Mouse (Mus musculus): ENCODE results near the gene Fam71e1. TPM values are rescaled to one million over a fixed set of nuclear protein-coding genes. Genes with fewer than 3 reads are reported as not detected.

Fam71e1 gene
- polyA plus RNA-seq, 1 experiment from 2014 or later, result 28.6 TPM

DNA sequence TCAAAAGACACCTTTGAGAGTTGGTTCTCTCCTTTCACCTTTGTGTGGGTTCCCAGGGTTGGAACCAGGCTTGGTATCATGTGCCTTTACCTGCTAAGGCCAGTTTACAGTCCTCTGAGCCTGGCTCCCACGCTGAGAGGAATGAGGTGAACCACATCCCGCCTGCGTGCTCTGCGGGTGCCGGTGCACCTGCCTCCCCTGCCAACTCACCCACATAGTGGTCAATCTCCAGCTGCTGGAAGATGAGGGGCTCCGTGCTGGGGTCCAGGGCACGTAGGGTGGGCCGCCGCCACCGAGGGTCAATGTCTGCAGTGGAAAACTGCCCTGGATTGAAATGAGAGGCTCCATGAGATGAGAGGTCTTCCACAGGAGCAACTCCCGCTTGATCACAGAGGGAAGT, 46.2 kb downstream of the Fam71e1 start:
- peaks cover 34% of the 10 kb centered on the region for H3K36me3 ChIP-seq (ENCODE audit: control insufficient read depth, insufficient read depth, low read length)
- H3K27ac ChIP-seq (replicated peaks; ENCODE audit: low read depth, low read length), result no peak overlapping the region
- H3K9me3 ChIP-seq (ENCODE audit: control insufficient read depth, low read length), result no peaks in the 10 kb centered on the region
- no peak overlapping the region for H3K4me2 ChIP-seq (ENCODE audit: low read length)
- DNase-seq (no peak), ATAC-seq (ENCODE audit: low FRiP score, low TSS enrichment) (no peak)
- WGBS, result 96% methylated on average over 11 of the region's 11 CpGs
- no peaks in the 10 kb centered on the region for H3K27me3 ChIP-seq (ENCODE audit: control insufficient read depth, insufficient read depth, low read length)
- H3K9ac ChIP-seq (replicated peaks; ENCODE audit: low read length), result no peak overlapping the region
- peaks cover 2% of the 10 kb centered on the region; the same call in 1 of the 2 replicates for H3K4me1 ChIP-seq (ENCODE audit: control insufficient read depth, insufficient read depth, low read length)
- H3K4me3 ChIP-seq (replicated peaks; ENCODE audit: low read depth, low read length), result no peak overlapping the region

DNA sequence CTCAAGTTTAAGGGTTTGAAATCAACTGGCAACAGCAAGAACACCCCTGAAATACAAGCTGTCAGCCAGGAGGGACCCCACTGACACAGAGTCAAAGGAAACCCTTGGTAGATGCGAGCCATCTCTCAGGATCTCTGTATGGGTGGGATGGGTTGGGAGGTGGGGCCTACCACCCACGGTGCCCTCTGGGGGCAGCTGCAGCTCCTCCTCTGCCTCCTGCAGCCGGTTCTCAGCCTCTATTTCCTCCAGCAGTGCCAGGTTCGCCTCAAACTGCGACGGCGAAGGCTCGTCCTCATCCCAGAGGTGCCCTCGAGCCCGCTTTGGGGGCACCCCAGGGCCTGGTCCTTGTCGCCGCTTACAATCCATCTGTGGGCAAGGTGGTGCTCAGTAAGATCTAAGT, 46.7 kb downstream of the Fam71e1 start:
- H3K4me3 ChIP-seq (replicated peaks; ENCODE audit: low read depth, low read length), result no peak overlapping the region
- no peaks in the 10 kb centered on the region for H3K9me3 ChIP-seq (ENCODE audit: control insufficient read depth, low read length)
- DNase-seq (no peak), ATAC-seq (ENCODE audit: low FRiP score, low TSS enrichment) (no peak)
- WGBS, result 83% methylated on average over 12 of the region's 12 CpGs
- no peak overlapping the region for H3K9ac ChIP-seq (replicated peaks; ENCODE audit: low read length)
- H3K4me2 ChIP-seq (ENCODE audit: low read length), result no peak overlapping the region
- no peak overlapping the region for H3K27ac ChIP-seq (replicated peaks; ENCODE audit: low read depth, low read length)
- H3K27me3 ChIP-seq (ENCODE audit: control insufficient read depth, insufficient read depth, low read length), result no peaks in the 10 kb centered on the region
- peaks cover 7% of the 10 kb centered on the region for H3K4me1 ChIP-seq (ENCODE audit: control insufficient read depth, insufficient read depth, low read length)
- H3K36me3 ChIP-seq (ENCODE audit: control insufficient read depth, insufficient read depth, low read length), result peaks cover 30% of the 10 kb centered on the region

DNA sequence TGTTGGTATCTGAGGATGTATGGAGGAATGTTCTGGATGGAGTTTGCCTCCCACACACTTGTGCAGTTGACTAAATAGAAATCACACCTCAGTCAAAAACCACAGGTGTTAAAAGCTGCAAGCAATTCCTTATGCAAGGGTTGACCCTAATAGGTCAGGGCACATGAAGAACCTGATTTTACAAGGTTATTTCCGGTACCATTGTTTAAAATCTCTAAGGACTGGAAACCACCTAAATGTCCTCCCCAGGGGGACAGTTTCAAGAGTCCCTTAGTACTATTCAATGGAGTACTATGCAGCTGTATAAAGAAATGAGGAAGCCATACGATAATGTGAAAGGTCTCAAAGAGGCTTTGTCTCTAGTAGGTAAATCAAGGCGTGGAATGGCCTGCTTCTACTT, 49.9 kb downstream of the Fam71e1 start:
- Histone ChIP-seq H3K27ac (replicated peaks; ENCODE audit: low read depth, low read length) (no peak overlapping the region), H3K36me3 (ENCODE audit: control insufficient read depth, insufficient read depth, low read length) (peaks cover 24% of the 10 kb centered on the region), H3K27me3 (ENCODE audit: control insufficient read depth, insufficient read depth, low read length) (no peaks in the 10 kb centered on the region), H3K4me1 (ENCODE audit: control insufficient read depth, insufficient read depth, low read length) (peaks cover 8% of the 10 kb centered on the region), H3K9me3 (ENCODE audit: control insufficient read depth, low read length) (no peaks in the 10 kb centered on the region), H3K4me2 (ENCODE audit: low read length) (no peak overlapping the region), H3K9ac (replicated peaks; ENCODE audit: low read length) (no peak overlapping the region), H3K4me3 (replicated peaks; ENCODE audit: low read depth, low read length) (no peak overlapping the region)
- DNase-seq (no peak), ATAC-seq (ENCODE audit: low FRiP score, low TSS enrichment) (no peak)
- 98% methylated on average over 3 of the region's 3 CpGs for WGBS

DNA sequence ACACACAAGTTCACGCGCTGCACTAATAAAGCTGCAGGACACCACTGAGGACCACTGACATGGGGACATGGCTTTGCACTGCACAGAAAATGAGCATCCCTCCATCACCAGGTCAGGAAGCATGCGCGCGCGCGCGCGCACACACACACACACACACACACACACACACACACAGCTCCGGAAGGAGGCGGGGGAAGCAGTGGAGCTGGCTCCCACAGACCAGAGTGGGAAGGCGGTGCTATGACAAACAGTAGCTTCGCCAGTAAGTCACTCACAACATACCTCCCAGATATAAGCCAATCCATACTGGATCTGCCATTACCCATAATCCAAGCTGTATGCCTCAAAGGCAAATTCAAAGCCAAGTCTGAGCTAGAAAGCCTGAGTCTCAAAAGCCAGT, 50.7 kb downstream of the Fam71e1 start:
- no peaks in the 10 kb centered on the region for H3K9me3 ChIP-seq (ENCODE audit: control insufficient read depth, low read length)
- ATAC-seq (ENCODE audit: low FRiP score, low TSS enrichment), result no peak
- no peak overlapping the region for H3K27ac ChIP-seq (replicated peaks; ENCODE audit: low read depth, low read length)
- 0 out of 2 replicates have a peak overlapping the region, but pooled peaks have one; percentile 56 for H3K4me3 ChIP-seq (replicated peaks; ENCODE audit: low read depth, low read length)
- peak overlapping the region; percentile 95; the same call in 1 of the 2 replicates for H3K4me2 ChIP-seq (ENCODE audit: low read length)
- peaks cover 31% of the 10 kb centered on the region for H3K36me3 ChIP-seq (ENCODE audit: control insufficient read depth, insufficient read depth, low read length)
- no peak overlapping the region for H3K9ac ChIP-seq (replicated peaks; ENCODE audit: low read length)
- no peaks in the 10 kb centered on the region for H3K27me3 ChIP-seq (ENCODE audit: control insufficient read depth, insufficient read depth, low read length)
- peaks cover 8% of the 10 kb centered on the region for H3K4me1 ChIP-seq (ENCODE audit: control insufficient read depth, insufficient read depth, low read length)
- 95% methylated on average over 13 of the region's 13 CpGs for WGBS
- DNase-seq, result no peak

DNA sequence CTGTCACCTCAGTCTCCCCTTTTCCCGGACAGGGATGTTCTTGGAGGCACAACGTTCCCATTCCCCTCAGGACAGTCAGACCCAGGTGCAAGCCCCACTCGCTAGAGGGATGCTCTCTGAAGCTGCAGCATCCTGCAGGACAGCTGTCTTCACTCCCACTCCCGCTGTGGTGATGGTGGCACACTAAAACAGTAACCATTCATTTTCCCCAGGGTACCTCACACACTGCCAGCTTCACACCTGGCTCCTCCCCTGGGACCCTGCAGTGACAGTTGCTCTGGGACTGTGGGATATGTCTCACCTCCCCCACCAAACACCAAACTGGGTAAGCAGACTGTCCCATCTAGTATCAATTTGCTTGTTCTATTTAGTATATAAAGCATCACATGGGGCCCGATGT, 51.3 kb downstream of the Fam71e1 start:
- no peak for ATAC-seq (ENCODE audit: low FRiP score, low TSS enrichment)
- WGBS, result 30% methylated on average over 5 of the region's 5 CpGs
- no peak overlapping the region for H3K27ac ChIP-seq (replicated peaks; ENCODE audit: low read depth, low read length)
- H3K4me2 ChIP-seq (ENCODE audit: low read length), result peak overlapping the region; percentile 95
- no peaks in the 10 kb centered on the region for H3K27me3 ChIP-seq (ENCODE audit: control insufficient read depth, insufficient read depth, low read length)
- peak overlapping the region; percentile 56 for H3K4me3 ChIP-seq (replicated peaks; ENCODE audit: low read depth, low read length)
- H3K9ac ChIP-seq (replicated peaks; ENCODE audit: low read length), result peak overlapping the region; percentile 37; the same call in 1 of the 2 replicates
- H3K9me3 ChIP-seq (ENCODE audit: control insufficient read depth, low read length), result no peaks in the 10 kb centered on the region
- peaks cover 28% of the 10 kb centered on the region for H3K36me3 ChIP-seq (ENCODE audit: control insufficient read depth, insufficient read depth, low read length)
- H3K4me1 ChIP-seq (ENCODE audit: control insufficient read depth, insufficient read depth, low read length), result peaks cover 9% of the 10 kb centered on the region
- DNase-seq, result no peak

DNA sequence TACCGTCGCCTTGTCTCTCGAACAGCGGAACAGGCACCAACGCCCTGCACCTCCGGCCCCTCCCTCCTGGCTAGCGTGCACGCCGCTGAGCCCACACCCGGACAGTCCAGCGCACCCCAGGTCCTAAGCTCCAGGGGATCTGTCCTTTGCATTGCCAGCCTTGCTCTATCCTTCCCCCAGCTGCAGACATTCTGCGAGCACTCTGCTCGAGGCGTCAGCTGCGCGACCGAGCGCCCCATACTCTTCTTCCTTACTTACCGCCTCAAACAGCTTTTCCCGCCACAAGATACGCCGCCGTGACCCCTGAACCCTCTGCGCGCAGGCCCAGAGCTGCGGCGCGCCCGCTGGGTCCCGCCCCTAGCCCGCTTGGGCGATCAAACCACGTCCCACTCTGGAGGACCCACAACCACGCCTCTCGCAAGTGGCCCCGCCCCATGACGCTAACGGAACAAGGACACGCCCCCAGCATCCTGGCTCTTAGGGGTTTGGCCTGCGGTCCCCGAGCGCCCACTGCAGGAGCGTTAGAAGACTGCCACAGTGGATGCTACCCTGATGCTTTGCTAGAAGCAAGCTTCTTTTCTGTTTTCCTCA, 52.2 kb downstream of the Fam71e1 start, which contains the start of gene Pold1:
Gene Pold1, minus strand, starts transcription at position 353 of the 591 bp plus-strand sequence.
- Histone ChIP-seq H3K9me3 (ENCODE audit: control insufficient read depth, low read length) (no peaks in the 10 kb centered on the region), H3K9ac (replicated peaks; ENCODE audit: low read length) (peak within 1 kb of the TSS; percentile 45), H3K4me1 (ENCODE audit: control insufficient read depth, insufficient read depth, low read length) (peaks cover 16% of the 10 kb centered on the region), H3K27me3 (ENCODE audit: control insufficient read depth, insufficient read depth, low read length) (no peaks in the 10 kb centered on the region), H3K27ac (replicated peaks; ENCODE audit: low read depth, low read length) (peak within 1 kb of the TSS; percentile 49; the same call in 1 of the 2 replicates), H3K36me3 (ENCODE audit: control insufficient read depth, insufficient read depth, low read length) (peaks cover 28% of the 10 kb centered on the region), H3K4me2 (ENCODE audit: low read length) (peak within 1 kb of the TSS; percentile 95), H3K4me3 (replicated peaks; ENCODE audit: low read depth, low read length) (peak within 1 kb of the TSS; percentile 56)
- DNase-seq, result peak; percentile 99
- 0% methylated on average over 43 of the region's 43 CpGs for WGBS
- peak; percentile 90 for ATAC-seq (ENCODE audit: low FRiP score, low TSS enrichment)

DNA sequence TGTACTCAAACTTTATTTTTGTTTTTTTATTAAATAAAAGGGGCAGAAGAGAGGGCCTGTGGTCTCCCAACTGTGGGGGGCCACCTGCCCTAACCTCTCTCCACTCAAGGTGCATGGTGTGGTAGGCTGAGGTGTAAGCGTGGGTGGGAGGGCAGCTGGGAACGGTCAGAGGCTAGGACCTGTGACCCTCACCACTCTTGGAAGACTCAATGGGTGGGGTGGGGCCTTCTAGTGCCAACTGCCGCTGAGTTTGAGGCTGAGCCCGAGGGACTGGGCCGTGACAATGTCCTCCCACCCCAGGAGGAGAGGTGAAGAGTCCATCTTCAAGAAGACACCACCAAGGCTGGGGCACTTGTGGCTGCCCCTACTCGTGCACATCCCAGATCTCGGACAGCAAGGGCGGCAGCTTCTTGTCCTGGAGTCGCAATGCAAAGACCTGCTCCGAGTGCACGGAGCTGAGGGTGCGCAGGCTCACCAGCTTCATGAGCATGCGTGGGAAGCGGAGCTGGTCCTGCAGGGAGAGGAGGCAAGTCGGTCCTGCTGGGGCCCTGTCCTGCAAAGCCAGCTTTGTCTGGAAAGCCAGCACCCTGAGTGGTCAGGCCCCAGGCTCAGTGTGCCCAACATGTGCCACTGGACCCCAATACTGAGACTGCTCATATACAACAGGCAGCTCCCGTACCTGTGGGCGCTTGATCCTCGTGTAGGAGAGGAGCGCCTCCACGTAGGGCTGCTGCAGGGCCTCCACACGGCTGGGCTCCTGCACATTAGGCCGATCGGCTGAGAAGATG, 53.4 kb downstream of the Fam71e1 start:
- DNase-seq (no peak), ATAC-seq (ENCODE audit: low FRiP score, low TSS enrichment) (no peak)
- Histone ChIP-seq H3K9ac (replicated peaks; ENCODE audit: low read length) (no peak overlapping the region), H3K9me3 (ENCODE audit: control insufficient read depth, low read length) (no peaks in the 10 kb centered on the region), H3K4me1 (ENCODE audit: control insufficient read depth, insufficient read depth, low read length) (peaks cover 16% of the 10 kb centered on the region), H3K27me3 (ENCODE audit: control insufficient read depth, insufficient read depth, low read length) (no peaks in the 10 kb centered on the region), H3K4me2 (ENCODE audit: low read length) (no peak overlapping the region), H3K4me3 (replicated peaks; ENCODE audit: low read depth, low read length) (no peak overlapping the region), H3K27ac (replicated peaks; ENCODE audit: low read depth, low read length) (no peak overlapping the region), H3K36me3 (ENCODE audit: control insufficient read depth, insufficient read depth, low read length) (peaks cover 28% of the 10 kb centered on the region)
- WGBS, result 96% methylated on average over 23 of the region's 23 CpGs

DNA sequence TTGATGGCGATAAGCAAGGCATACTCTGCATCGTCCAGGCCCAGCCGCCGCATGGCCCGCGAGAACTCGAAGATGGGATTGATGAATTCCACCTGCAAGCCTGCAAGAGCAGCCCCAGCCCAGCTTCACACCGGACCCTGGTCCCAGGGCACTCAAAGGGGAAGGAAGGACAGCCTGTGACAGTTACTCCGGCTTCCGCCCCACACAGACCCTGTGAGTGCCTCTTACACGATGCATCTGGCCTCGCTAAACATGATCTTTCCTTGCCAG, 54.0 kb downstream of the Fam71e1 start:
- H3K4me2 ChIP-seq (ENCODE audit: low read length), result no peak overlapping the region
- peaks cover 16% of the 10 kb centered on the region for H3K4me1 ChIP-seq (ENCODE audit: control insufficient read depth, insufficient read depth, low read length)
- WGBS, result 98% methylated on average over 12 of the region's 12 CpGs
- H3K27me3 ChIP-seq (ENCODE audit: control insufficient read depth, insufficient read depth, low read length), result no peaks in the 10 kb centered on the region
- no peak overlapping the region for H3K9ac ChIP-seq (replicated peaks; ENCODE audit: low read length)
- no peak for ATAC-seq (ENCODE audit: low FRiP score, low TSS enrichment)
- DNase-seq, result no peak
- H3K9me3 ChIP-seq (ENCODE audit: control insufficient read depth, low read length), result no peaks in the 10 kb centered on the region
- no peak overlapping the region for H3K27ac ChIP-seq (replicated peaks; ENCODE audit: low read depth, low read length)
- peaks cover 28% of the 10 kb centered on the region for H3K36me3 ChIP-seq (ENCODE audit: control insufficient read depth, insufficient read depth, low read length)
- H3K4me3 ChIP-seq (replicated peaks; ENCODE audit: low read depth, low read length), result no peak overlapping the region
